Mouse (Mus musculus) layer of hippocampus, adult 9-10 months (tissue): ENCODE measurements around the gene Ncbp2.
"Not testable (repeated sequence)": the region's sequence is repeated elsewhere in the genome, so short reads cannot be mapped to it uniquely, and the experiment has no call there.

Source experiments
- DNase-seq: peaks from one replicate; pipeline ENCODE4 v3.0.0; 2022; ENCODE audit warnings: low spot score

The Ncbp2 gene

DNA sequence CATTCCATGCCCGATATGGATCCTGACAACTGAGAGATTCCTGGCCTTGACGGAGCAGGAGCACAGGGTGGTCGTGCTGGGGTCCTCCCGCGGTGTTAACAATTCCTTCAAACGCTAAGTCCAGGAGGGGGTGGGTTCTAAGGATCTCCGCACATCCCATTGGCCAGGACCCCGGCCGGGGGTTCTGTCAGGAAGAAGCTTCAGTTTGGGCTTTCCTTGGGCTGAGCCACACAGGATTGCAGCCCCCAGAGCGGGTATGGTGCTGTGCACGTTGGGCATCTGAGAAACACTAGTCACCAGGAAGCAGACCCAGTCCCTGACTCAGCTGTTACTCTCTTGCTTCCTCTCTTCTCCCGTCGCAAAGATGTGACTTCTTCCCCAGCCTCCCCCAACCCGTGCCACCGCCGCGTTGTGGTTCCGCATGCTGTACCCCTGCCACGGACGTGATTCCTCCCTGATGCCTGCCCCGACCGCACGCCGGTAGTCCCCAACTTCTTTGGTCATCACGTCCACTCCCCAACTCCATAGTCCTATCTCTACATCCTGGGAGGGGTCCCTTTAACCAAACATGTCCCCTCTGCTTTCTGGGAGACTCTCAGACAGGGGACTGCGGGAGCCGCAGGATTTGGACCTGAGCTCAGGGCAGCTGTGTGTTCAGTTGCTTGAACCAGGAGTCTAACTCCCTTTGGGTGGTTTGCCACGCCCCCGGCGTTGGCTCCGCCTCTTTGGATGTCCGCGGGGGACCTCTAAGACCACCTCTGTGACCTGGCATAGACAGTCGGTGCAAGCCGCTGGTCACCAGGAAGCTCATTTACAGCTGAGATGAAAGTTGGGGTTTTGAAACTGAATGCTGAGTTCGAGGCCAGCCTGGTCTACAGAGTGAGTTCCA is 13.0 kb upstream of the Ncbp2 start:
- no peak for DNase-seq

DNA sequence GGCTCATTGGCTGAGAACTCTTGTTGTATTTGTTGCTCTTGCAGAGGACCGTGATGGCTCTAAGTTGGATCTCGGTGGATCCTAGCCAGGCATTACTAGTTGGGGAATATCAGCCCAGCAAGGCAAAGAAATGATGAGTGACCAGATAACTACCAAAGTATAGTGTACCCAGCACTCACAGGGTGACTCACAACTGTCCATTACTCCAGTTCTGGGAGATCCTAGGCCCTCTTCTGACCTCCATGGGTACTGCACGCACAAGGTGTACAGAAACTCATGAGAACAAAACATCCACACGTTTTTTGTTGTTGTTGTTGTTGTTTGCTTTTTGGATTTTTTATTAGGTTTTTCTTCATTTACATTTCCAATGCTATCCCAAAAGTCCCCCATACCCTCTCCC is 11.7 kb upstream of the Ncbp2 start:
- no peak for DNase-seq

DNA sequence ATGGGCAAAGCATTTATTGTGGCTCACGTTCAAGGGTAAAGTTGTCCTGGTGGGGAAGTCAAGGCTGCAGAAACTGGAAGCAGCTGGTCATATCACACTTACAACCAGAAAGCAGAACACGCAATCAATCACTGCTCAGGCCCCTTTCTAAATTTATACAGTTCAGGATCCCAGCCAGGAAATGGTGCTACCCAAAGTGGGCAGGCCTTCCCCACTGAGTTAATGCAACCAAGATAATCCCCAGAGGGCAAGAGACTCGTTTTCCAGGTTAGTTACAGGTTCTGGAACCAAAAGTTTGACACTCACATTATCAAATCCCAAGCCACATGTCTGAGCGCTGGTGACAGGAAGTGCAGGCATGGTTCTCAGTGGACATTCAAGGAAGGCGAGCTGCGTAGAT is 9.5 kb upstream of the Ncbp2 start:
- DNase-seq, result no peak

DNA sequence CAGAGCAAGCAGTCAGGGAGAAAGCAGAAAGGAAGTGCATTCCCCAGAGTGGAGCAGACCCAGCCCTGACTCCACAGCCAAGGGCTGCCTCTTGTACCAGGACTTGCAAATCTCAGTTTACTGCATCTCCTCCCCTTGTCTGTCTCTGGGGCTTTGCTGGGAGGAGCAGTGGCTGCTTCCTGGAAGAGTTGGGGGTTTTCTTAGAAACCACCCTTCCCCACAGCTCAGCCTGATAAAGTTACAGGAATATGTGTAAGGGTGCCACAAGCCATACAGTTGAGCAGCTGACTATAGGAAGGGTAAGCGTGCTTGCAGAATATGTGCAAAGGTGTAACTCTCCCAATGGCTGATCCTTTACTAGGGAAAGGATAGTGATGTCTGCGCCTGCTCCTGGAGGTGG is 7.7 kb upstream of the Ncbp2 start:
- no peak for DNase-seq

- no peak for DNase-seq
Observed at GRCm38 (mm10) chr16:31943980-31944379, 4.3 kb upstream of the Ncbp2 start.

- DNase-seq, result no peak
Observed at GRCm38 (mm10) chr16:31944698-31945255, 3.5 kb upstream of the Ncbp2 start.

GRCm38 (mm10) chr16:31945372-31945771 is 2.9 kb upstream of the Ncbp2 start:
- no peak for DNase-seq

DNA sequence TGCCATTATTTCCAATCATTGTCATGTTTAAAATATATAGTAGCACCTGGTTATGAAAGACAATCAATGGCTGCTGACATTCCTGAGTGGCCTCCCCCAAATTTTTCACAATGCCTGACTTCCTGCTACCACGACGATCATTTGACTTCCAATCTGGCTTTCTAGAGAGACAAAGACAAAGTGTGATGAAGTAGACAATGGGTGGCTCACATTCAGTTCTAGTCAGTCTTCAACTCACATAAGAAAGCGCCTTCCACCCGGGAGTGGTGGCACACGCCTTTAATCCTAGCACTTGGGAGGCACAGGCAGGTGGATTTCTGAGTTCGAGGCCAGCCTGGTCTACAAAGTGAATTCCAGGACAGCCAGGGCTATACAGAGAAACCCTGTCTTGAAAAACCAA is 2.3 kb upstream of the Ncbp2 start:
- not testable (repeated sequence) for DNase-seq

GRCm38 (mm10) chr16:31947333-31947732 is 980 bp upstream of the Ncbp2 start:
- DNase-seq, result no peak

DNA sequence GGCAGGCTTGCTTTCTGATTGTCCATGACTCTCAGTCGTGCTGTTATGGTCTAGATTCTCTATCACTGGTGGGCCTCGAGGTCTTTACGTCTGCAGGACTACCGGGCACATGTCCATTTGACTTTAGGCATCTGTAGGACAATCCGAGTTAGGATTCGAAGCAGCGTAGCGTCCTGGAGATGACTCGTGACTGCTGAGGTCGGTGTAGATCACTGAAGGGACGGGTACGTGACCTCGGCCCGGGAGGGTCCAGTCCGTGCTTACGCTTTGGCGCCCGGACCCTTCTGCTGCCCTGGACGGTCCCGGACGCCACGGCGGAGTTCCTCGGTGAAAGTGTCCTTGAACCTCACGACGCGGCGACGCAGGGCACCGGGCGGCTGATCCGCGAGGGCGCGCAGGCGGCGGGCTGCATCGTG is 404 bp upstream of the Ncbp2 start:
- DNase-seq, result no peak

GRCm38 (mm10) chr16:31963224-31963623 is 14.9 kb downstream of the Ncbp2 start:
- DNase-seq, result no peak

DNA sequence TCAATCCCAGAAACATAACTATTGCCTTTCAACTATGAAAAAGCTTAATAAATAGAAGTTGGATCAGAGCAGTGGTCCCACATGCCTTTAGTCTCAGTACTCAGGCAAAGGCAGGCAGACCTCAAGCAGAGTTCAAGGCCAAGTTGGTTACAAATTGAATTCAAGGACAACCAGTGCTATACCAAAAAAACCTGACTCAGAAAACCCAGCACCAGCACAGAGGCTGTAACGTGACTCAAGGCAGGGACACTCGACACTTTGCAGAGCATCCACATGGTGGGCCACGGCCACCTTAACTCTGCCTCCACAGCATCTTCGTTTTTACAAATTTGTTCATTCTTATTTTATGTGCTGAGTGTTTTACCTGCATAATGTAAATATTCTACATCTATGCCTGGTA is 26.9 kb downstream of the Ncbp2 start:
- no peak for DNase-seq

DNA sequence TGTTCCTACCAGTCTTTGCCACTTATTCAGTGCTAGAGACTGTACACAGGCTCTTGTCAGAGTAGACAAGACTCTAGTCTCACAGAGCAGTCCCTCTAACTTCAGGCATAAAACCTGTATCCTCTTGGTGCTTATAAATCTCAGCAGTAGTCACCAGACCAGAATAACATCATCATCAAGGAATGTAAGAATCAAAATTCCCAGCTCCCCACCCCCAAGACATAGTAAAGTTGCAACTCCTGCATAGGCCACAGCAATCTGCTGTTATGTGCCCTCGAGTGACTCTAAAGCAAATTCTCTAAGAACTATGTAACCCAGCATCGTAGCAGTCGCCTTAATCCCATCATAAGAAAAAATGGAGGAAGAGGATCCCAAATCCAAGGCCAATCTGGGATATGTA is 31.2 kb downstream of the Ncbp2 start:
- no peak for DNase-seq

DNA sequence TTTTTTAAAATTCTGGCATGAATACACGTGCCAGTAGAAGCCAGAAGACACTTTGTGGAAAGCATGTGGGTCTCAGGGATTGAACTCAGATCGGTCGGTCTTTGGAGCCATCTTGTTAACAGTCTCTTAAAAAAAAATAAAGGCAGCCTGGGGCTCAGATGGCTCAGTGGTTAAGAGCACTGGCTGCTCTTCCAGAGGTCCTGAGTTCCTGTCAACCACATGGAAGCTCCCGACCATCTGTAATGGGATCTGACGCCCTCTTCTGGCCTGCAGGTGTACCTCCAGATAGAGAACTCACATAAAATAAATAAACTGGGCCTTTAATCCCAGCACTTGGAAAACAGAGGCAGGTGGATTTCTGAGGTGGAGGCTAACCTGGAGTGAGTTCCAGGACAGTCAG is 32.6 kb downstream of the Ncbp2 start:
- no peak for DNase-seq

GRCm38 (mm10) chr16:31992039-31992438 is 43.7 kb downstream of the Ncbp2 start:
- no peak for DNase-seq

- no peak for DNase-seq
Observed at GRCm38 (mm10) chr16:31993195-31993594, 44.9 kb downstream of the Ncbp2 start.

- no peak for DNase-seq
Observed at GRCm38 (mm10) chr16:31993946-31994345, 45.6 kb downstream of the Ncbp2 start.

GRCm38 (mm10) chr16:31996371-31996770 is 48.1 kb downstream of the Ncbp2 start:
- DNase-seq, result no peak

DNA sequence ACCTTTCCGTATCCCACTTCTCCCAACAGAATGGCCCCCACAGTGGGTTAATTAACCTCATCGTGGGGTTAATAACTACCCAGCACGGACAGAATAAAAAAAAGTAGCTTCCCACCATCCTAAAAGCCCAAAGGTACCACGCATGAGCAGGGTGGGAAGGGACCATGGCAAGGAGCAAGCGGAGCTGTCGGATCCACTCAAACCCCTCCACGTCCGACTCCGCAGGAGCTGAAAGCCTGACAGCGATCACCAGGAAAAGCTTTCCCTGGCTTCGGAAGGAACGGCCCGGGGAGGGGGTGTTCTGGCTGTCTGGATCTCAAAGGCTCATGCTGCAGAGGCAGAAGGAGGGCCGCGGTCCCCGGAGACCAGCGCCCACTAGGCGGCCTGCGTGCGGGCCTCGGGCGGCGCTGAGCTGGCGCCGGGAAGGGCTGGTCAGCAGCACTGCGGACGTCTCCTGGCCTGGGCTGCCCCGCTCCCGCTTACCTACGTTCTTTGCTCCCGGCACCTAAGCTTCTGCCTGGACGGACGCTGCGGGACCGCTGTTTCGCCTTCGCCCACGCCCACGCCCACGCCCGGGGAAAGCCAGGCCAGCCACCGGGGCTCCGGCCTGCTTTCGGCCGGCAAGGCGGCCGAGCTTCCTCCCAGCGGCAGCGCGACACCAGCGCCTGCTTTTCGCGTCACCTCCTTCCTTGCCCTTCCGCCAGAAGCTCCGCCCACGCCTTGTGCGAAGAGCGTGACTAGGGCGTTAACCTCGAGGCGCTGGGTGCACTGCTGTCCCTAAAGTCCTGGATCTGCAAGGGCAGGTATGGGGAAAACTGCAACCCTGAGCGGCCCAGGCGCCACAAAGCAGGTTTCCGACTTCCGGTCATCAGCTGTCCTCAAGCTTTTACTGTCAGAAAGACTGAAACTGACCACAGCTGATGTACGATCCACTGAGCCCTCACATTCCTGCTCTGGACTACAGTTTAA is 54.5 kb downstream of the Ncbp2 start, which contains the start of gene Senp5:
Gene Senp5 (minus strand): TSS at position 779 of the 969 bp plus-strand sequence.
- DNase-seq, result peak; percentile 75

DNA sequence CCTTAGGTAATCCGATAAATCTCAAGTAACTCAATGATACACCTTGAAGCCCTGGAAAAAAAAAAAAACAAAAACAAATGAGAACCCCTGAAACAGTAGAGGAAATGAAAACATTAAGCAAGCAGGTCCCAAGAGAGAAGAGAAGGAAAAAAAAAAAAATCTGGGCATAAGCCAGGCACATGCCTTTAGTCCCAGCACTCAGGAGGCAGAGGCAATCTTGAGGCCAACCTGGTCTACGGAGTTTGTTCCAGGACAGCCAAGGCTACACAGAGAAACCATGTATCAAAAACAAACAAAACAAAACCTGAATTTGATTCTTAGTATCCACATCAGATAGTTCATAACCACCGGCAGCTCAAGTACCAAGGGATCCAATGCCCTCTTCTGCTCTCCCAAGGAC is 56.4 kb downstream of the Ncbp2 start:
- DNase-seq, result no peak

- DNase-seq, result no peak
Observed at GRCm38 (mm10) chr16:32008529-32009293, 60.4 kb downstream of the Ncbp2 start.

GRCm38 (mm10) chr16:32009913-32010312 is 61.6 kb downstream of the Ncbp2 start:
- DNase-seq, result peak; percentile 12
